Mouse (Mus musculus) heart, adult 2 months (tissue): Measurements from ENCODE around the gene Ankrd33b.

Experiments used
- CTCF ChIP-seq: fragments of 200-600 bp; IDR thresholded peaks from 2 replicates; pipeline ENCODE4 v1.8.1; 2022; ENCODE audit warnings: antibody characterized with exemption, mild to moderate bottlenecking, moderate library complexity
- EP300 ChIP-seq: fragments of 200-500 bp; IDR thresholded peaks from 2 replicates; pipeline ENCODE4 v1.6.1; 2011; ENCODE audit warnings: low read depth, low read length, control low read depth; ENCODE audit not compliant: insufficient read depth
- POLR2A ChIP-seq: fragments of 200-500 bp; IDR thresholded peaks from 2 replicates; pipeline ENCODE4 v1.6.1; 2011; ENCODE audit warnings: mild to moderate bottlenecking, low read depth, low read length, control low read depth; ENCODE audit not compliant: insufficient read depth

GRCm38 (mm10) chr15:31302293-31302990 is 65.1 kb downstream of the Ankrd33b start:
- TF ChIP-seq CTCF (no peak), POLR2A (no peak), EP300 (no peak)
